Mouse (Mus musculus) T-helper 2 cell (primary cell): ENCODE data around the gene Rbfox3.

Experiments used
- in situ Hi-C: fragments of 300-600 bp; cut with MboI, MseI; formaldehyde crosslinking; loops from one replicate; pipeline ENCODE4 v1.15.1; 2025; ENCODE audit warnings: high pct_unique_total_duplicates

The Rbfox3 gene

GRCm38 (mm10) chr11:118607927-118608326 lies 303.5 kb downstream of the Rbfox3 start:
- in situ Hi-C loops, result no loop called here

- in situ Hi-C loops, result no loop called here
Observed at GRCm38 (mm10) chr11:118605570-118605969, 305.8 kb downstream of the Rbfox3 start.

- in situ Hi-C loops, result no loop called here
Observed at GRCm38 (mm10) chr11:118604206-118604605, 307.2 kb downstream of the Rbfox3 start.

DNA sequence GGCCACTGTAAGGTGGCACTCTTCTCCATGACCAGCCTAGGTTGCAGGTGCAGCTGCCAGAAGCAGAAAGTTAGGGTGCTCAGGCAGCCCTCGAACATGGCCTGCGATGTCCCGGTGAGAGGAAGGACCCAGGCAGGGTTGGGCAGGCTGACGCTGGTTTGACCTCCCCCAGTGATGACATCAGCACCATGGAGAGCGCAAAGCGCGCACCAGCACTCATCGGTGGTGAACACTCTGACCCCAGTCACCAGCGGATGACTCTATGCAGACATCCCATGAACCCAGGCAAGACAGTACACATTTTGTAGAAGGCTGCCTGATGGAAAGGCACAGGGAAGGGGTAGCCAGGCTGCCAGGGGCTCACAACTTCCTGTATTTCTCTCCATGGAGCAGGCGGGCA lies 308.3 kb downstream of the Rbfox3 start:
- in situ Hi-C loops, result no loop called here

DNA sequence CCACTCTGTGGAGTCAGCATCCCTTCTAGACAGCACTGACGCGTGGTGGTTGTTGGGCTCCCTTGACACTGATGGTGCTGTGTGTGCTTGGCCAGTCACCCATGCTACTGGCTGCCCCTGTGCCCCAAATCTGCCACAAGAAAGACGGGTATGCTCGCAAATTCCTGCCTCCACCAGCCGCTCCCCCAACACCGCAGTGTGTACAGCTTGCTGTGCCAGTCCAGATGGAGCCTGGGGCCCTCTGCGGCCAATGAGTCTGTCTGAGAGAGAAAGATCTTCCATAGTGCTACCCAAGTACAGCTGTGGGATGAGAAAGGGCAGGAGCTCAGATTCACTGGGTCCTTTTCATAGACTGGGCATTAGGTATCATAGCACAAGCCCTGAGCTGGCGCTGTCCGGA lies 309.9 kb downstream of the Rbfox3 start:
- in situ Hi-C loops, result no loop called here

- in situ Hi-C loops, result no loop called here
Observed at GRCm38 (mm10) chr11:118600168-118600567, 311.2 kb downstream of the Rbfox3 start.

- in situ Hi-C loops, result no loop called here
Observed at GRCm38 (mm10) chr11:118598726-118599125, 312.7 kb downstream of the Rbfox3 start.

- in situ Hi-C loops, result loop anchor here (5.0 kb wide), 1 partner anchor 107 kb away; no protein-coding TSS in a partner anchor
Observed at GRCm38 (mm10) chr11:118584826-118585225, 326.6 kb downstream of the Rbfox3 start.

GRCm38 (mm10) chr11:118583989-118584388 lies 327.4 kb downstream of the Rbfox3 start:
- in situ Hi-C loops, result no loop called here

DNA sequence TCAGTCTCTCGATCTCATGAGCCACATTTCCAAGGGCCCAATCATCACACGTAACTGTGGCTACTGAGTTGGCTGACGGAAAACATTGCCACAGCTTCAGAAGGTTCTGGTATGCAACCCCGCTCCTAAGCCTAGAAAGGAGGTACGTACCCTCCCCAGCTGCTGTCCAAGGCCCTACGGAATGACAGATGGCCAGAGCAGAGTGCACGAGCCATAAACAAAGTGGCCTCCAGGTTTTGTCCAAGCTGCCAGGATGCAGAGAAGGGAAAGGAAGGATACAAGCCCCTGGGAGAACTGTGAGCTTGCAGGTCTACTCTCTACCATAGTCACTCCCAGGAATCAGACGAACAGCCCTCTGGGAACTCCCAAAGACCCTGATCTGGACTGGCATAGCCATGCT lies 327.8 kb downstream of the Rbfox3 start:
- in situ Hi-C loops, result no loop called here

DNA sequence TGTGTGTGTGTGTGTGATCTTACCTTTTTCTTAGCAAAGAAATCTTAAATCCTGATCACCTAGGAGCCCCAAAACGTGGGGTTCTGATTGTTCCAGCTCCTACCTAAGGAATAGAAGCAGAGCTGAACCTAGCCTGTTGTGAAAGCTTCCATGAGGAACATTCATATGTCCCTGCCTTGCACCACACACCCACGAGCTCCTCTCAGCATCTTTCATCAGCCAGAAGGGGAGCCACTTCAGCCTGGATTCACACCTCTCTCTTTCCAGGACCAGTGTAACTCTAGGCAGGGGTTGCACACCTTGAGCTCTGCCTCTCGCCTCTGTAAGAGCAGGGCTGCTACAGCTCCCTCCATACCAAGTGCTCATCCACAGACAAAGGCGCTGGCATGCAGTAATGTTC lies 330.4 kb downstream of the Rbfox3 start:
- in situ Hi-C loops, result no loop called here

DNA sequence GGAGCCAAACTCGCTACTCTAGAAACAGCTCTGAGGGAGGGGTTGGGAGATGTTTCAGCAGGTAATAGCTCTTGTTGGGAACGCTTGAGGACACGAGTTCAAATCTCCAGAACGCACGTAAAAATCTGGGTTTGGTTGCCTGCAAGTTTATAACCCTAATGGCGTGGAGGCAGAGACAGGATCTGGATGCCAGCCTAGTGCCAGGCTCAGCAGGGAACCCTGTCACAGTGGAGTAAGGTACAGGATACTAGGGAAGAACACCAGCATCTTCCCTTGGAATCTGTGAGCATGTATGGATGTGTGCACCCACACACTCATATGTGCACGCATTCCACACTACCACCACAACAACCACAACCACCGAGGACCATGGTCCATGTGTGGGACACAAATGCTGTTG lies 331.8 kb downstream of the Rbfox3 start:
- in situ Hi-C loops, result no loop called here

- in situ Hi-C loops, result no loop called here
Observed at GRCm38 (mm10) chr11:118577271-118577670, 334.1 kb downstream of the Rbfox3 start.

DNA sequence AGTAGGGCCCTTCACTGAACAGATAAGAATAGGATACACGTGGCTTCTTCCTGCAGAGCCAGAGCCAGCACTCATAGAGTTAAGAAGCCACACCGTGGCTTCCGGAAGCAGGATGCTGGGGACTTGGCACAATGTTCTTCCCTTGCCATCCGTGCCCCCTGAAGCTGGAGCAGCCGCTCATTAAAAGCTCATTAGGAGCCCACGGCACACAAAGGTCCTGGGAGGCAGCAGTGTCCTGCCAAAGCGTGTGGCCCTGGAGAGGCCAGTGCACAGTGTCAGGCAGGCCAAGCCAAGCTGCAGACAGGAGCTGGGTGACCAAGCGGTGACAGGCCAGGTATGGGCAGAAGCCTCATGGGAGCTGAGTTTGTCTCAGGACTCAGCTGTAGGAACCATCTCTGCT lies 334.8 kb downstream of the Rbfox3 start:
- in situ Hi-C loops, result no loop called here

- in situ Hi-C loops, result loop anchor here (25.0 kb wide), 1 partner anchor 1012 kb away; no protein-coding TSS in a partner anchor
Observed at GRCm38 (mm10) chr11:118574418-118574817, 337.0 kb downstream of the Rbfox3 start.

DNA sequence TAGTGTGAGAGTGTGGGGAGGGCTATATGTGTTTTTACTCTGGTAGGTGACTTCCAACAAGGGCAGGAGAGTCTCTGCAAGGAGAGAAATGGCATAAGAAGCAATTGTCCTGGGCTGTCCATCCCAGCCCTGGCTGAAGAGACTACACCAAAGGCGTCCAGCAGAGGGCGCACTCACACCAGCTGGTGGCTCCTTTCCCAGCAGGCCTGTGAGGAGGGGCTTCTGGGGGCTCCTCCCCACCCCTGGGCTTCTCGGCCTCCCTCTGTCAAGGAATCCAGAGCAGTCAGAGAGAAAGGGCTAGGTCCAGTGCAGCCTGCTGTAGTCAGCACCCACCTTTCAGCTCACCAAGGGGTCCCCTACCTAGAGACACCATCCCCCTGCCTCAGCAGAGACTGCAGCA lies 337.8 kb downstream of the Rbfox3 start:
- in situ Hi-C loops, result loop anchor here (25.0 kb wide), 1 partner anchor 1011 kb away; no protein-coding TSS in a partner anchor

DNA sequence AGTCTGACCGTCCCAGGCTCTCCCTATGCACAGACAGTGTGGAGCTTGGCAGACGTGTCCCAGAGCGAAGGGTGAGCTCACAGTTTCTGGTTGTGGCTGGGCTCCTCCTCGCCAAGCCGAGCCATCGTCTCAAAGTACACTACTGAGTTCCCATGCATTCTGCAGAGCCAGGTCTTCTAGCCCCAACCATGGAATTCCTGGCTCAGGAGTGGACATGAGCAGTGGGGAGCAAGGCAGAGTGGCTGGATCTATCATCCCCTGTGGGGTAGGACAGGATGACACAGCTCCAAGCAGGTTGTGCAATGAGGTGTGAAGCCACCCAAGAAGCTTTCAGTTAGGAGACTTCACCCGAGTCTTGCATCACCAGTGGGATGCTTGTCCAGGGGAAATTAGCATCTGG lies 338.4 kb downstream of the Rbfox3 start:
- in situ Hi-C loops, result loop anchor here (25.0 kb wide), 1 partner anchor 1011 kb away; no protein-coding TSS in a partner anchor

DNA sequence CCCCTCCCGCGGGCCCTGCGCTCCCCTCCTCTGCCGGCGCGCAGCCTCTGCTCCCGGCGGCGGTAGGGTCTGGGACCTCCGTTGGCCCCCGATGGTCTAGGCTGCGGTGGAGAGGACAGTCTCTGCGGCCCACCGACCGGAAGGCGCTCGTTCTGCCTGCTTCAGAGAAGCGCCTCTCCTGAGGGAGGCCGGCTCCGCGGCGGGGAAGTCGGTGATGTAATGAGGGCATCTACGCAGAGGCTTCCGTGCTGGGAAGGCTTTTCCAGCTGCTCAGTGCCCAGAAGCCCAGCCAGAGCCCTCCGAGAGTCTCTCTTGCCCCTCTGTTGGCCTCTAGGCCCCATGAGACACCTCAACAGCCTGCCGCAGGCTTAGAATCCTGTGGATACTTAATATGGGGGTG lies 341.2 kb downstream of the Rbfox3 start:
- in situ Hi-C loops, result loop anchor here (25.0 kb wide), 1 partner anchor 1008 kb away; no protein-coding TSS in a partner anchor

DNA sequence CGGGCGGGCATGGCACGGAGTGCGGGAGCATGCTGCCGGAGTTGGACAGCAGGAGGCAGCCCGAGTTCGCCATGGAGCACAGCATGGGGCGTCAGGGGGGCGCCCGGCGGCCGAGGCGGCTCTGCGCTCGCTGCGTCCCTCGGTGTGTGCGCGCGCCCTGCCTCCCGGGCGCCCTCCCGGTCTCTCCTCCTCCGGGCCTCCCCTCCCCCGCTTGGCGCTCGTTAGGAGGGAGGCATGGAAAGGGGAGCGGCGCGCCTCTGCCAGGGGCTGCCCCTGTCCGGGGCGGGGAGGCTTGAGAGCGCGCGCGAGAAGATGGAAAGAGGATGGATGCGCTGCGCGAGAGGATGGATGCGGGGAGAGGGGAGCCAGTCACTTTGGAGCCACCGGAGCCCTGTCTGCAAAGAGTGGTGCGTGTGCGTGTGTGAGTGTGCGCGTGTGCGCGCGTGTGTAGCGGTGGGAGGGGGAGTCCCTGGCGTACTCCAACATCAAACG lies 341.8 kb downstream of the Rbfox3 start:
- in situ Hi-C loops, result loop anchor here (25.0 kb wide), 1 partner anchor 1007 kb away; no protein-coding TSS in a partner anchor

DNA sequence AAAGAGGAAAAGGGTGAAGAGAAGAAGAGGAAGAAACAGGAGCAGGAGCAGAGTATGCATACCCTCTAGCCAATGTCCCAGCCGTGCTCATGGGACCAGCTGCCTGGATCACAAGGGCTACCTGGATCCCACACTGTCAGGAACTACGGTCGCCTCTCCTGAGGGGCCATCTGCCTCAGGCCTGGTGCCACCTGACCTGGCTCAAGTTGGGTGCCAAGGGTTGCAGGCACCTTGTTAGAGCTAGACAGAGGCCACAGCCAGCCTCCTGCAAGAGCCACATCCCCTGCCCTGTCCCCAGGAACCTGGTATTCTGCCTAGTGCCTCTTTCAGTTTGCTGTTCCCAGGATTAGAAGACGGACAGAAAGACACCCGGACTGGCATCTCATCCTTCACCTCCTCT lies 347.5 kb downstream of the Rbfox3 start:
- in situ Hi-C loops, result loop anchor here (25.0 kb wide), 1 partner anchor 1002 kb away; no protein-coding TSS in a partner anchor

- in situ Hi-C loops, result loop anchor here (25.0 kb wide), 1 partner anchor 1001 kb away; no protein-coding TSS in a partner anchor
Observed at GRCm38 (mm10) chr11:118562847-118563246, 348.6 kb downstream of the Rbfox3 start.

DNA sequence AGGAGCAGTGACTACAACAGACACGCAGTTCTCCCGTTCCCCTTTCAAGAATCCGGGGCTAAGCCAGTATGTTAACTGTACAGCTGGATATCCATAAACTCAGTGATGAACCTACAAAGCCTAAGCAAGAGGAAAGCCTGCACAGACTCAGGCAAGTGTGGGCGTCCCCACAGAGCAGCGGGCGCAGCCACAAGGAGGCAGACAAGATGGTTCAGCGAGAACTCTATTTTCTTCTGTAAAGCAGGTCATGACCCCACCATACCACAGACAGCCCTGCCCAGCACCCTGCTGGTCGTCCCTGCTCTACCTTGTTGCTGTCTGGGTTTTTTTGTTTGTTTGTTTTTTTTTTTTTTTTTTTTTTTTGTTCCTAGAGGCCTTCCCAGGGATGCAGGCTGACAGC lies 353.2 kb downstream of the Rbfox3 start:
- in situ Hi-C loops, result loop anchor here (25.0 kb wide), 1 partner anchor 996 kb away; no protein-coding TSS in a partner anchor

- in situ Hi-C loops, result loop anchor here (25.0 kb wide), 1 partner anchor 993 kb away; no protein-coding TSS in a partner anchor
Observed at GRCm38 (mm10) chr11:118555631-118556030, 355.8 kb downstream of the Rbfox3 start.

DNA sequence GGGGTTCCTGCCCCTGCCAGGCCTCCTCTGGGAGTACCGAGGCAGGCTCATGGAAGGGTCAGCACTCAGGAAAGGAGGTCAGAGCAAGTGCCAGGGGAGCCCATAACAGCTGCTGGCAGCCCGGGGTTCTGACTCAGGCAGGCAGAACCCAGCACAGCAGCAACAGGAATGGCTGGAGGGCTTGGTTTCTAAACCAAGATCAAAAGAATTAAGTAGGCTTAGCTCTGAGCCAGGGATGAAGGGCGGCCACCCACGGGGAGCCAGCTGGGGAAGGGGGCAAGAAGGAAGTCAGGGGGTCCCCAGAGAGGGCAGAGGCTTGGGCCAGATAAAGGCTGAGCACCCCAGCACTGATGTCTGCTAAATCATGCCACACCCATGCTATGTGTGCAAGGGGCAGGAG lies 356.9 kb downstream of the Rbfox3 start:
- in situ Hi-C loops, result loop anchor here (25.0 kb wide), 1 partner anchor 992 kb away; no protein-coding TSS in a partner anchor
